Mouse (Mus musculus) kidney, adult 2 months (tissue): ENCODE measurements around the gene Tlk2.

Experiments used
- CTCF ChIP-seq: fragments of 200-500 bp; conservative IDR thresholded peaks from 2 replicates; pipeline ENCODE4 v1.5.1; 2011; ENCODE audit warnings: low read depth, mild to moderate bottlenecking, control low read depth, low read length, moderate library complexity, mixed read lengths; ENCODE audit not compliant: insufficient read depth, insufficient read length
- POLR2A ChIP-seq: fragments of 200-500 bp; IDR thresholded peaks from one replicate; pipeline ENCODE4 v1.6.1; 2011; ENCODE audit warnings: low read depth, low read length, control low read depth

DNA sequence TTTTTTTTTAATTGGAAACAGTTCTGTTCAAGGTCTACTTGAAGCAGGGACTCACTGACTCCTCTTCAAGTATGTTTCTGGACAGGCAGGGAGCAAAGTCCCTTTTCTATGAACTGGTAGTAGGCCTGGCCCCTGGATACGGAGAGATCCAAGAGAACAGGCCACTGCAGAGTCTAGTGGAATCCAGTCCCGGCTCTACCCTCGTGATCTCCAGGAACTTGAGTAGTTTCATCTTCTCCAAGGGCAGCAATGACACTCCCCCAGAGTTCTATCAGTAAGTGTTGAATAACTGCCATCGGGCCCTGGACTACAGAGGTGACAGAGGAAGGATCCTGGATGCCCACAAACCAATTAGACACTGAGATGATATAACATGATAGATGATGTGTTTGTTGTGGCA lies 22.7 kb upstream of the Tlk2 start:
- TF ChIP-seq POLR2A (no peak), CTCF (no peak)
